ENCODE assay signal across 8 mouse cellular contexts in genomic region chr2:152830021-152830921, GRCm38 (mm10). TPM values are rescaled to one million over a fixed set of nuclear protein-coding genes. Genes with fewer than 3 reads are reported as not detected.
DNase-seq lines count a peak whose midpoint lies in the region; ATAC-seq and TF ChIP-seq lines count a peak whose summit lies in the region.

No protein-coding gene starts in this region.

- H3K79me2 ChIP-seq in C2C12 (ENCODE audit: control insufficient read depth, insufficient read depth), result peaks cover 52% of the 10 kb centered on the region

- peak overlapping the region; percentile 80 for H3K9ac ChIP-seq in kidney, embryonic 14.5 days (ENCODE audit: low read depth, low read length)

- H3K27me3 ChIP-seq in C2C12 (ENCODE audit: control insufficient read depth, insufficient read depth, insufficient read length), result no peaks in the 10 kb centered on the region
- no peaks in the 10 kb centered on the region for H3K27me3 ChIP-seq in heart, embryonic 10.5 days (ENCODE audit: insufficient read depth, poor library complexity, severe bottlenecking)
- no peaks in the 10 kb centered on the region for H3K27me3 ChIP-seq in kidney, embryonic 14.5 days (ENCODE audit: control insufficient read depth, insufficient read depth, low read length)

- H3K4me1 ChIP-seq in embryonic fibroblast, embryonic 13.5 days (ENCODE audit: control insufficient read depth, insufficient read depth, low read length), result peaks cover 11% of the 10 kb centered on the region
- peaks cover 46% of the 10 kb centered on the region for H3K4me1 ChIP-seq in heart, embryonic 10.5 days
- peaks cover 39% of the 10 kb centered on the region for H3K4me1 ChIP-seq in kidney, embryonic 14.5 days (ENCODE audit: control insufficient read depth, insufficient read depth, low read length)

- WGBS in heart, embryonic 10.5 days, result 2% methylated on average over 31 of the region's 31 CpGs
- WGBS in kidney, embryonic 14.5 days, result 2% methylated on average over 31 of the region's 31 CpGs

- peak; percentile 96 for DNase-seq in brain, adult 2 months (ENCODE audit: low read depth, low spot score)
- DNase-seq in heart, embryonic 10.5 days (ENCODE audit: low spot score), result peak; percentile 93
- DNase-seq in liver, result peak; percentile 95
- DNase-seq in monocyte, adult 2 months (ENCODE audit: low read depth in 1 of 2, low spot score in 2 of 2), result peak; percentile 73 to 79
- DNase-seq in spleen, postnatal 14 days (ENCODE audit: low spot score in 2 of 2), result peak; percentile 71 to 81

- peak overlapping the region; percentile 74 for H3K4me3 ChIP-seq in C2C12 (ENCODE audit: insufficient read depth, poor library complexity, severe bottlenecking)
- peak overlapping the region; percentile 95 for H3K4me3 ChIP-seq in embryonic fibroblast, embryonic 13.5 days (ENCODE audit: insufficient read depth, low read length)
- H3K4me3 ChIP-seq in heart, embryonic 10.5 days, result peak overlapping the region; percentile 79
- peak overlapping the region; percentile 57 for H3K4me3 ChIP-seq in kidney, embryonic 14.5 days (ENCODE audit: low read length)

- H3ac ChIP-seq in C2C12 (ENCODE audit: control insufficient read depth, insufficient read length, low read depth), result peak overlapping the region; percentile 82

- H3K36me3 ChIP-seq in C2C12 (ENCODE audit: control insufficient read depth, insufficient read depth), result peaks cover 30% of the 10 kb centered on the region
- H3K36me3 ChIP-seq in heart, embryonic 10.5 days, result peaks cover 5% of the 10 kb centered on the region; the same call in 1 of the 2 replicates
- H3K36me3 ChIP-seq in kidney, embryonic 14.5 days (ENCODE audit: control insufficient read depth, insufficient read depth, low read length), result peaks cover 18% of the 10 kb centered on the region

- peak overlapping the region; percentile 99 for H3K27ac ChIP-seq in embryonic fibroblast, embryonic 13.5 days (ENCODE audit: insufficient read depth, low read length)
- H3K27ac ChIP-seq in heart, embryonic 10.5 days, result peak overlapping the region; percentile 99
- H3K27ac ChIP-seq in kidney, embryonic 14.5 days (ENCODE audit: low read depth, low read length), result peak overlapping the region; percentile 95

- H3K9me3 ChIP-seq in heart, embryonic 10.5 days, result no peaks in the 10 kb centered on the region
- H3K9me3 ChIP-seq in kidney, embryonic 14.5 days (ENCODE audit: control insufficient read depth, low read length), result no peaks in the 10 kb centered on the region

- peaks cover 50% of the 10 kb centered on the region for H3K79me3 ChIP-seq in C2C12 (ENCODE audit: low read depth)

- peak; percentile 87 for ATAC-seq in kidney, embryonic 14.5 days (ENCODE audit: low FRiP score, low TSS enrichment)

- H3K4me2 ChIP-seq in kidney, embryonic 14.5 days (replicated peaks; ENCODE audit: low read depth, low read length), result peak overlapping the region; percentile 85

- peak; percentile 60 for TF ChIP-seq POLR2A in embryonic fibroblast, embryonic 13.5 days (IDR thresholded peaks at IDR 0.05; ENCODE audit: low read depth, low read length)

- peak; percentile 35 for TF ChIP-seq CTCF in C2C12 (IDR thresholded peaks at IDR 0.05; ENCODE audit: control insufficient read depth, insufficient read depth, insufficient read length)
- TF ChIP-seq CTCF in embryonic fibroblast, embryonic 13.5 days (IDR thresholded peaks at IDR 0.05; ENCODE audit: borderline replicate concordance, insufficient read depth, low read length), result 0 out of 2 replicates have a peak, but pooled peaks have one; percentile 9

TF ChIP-seq in C2C12, 6 proteins besides CTCF, POLR2A, EP300 and RAD21:
- TF ChIP-seq MYOD1 (IDR thresholded peaks at IDR 0.05; ENCODE audit: control insufficient read depth, insufficient read length, low read depth) (no peak), FOSL1 (IDR thresholded peaks at IDR 0.05; ENCODE audit: insufficient read depth, low read length, poor library complexity, severe bottlenecking) (no peak), CEBPB (IDR thresholded peaks at IDR 0.05; ENCODE audit: low read depth) (no peak), USF1 (IDR thresholded peaks at IDR 0.05; ENCODE audit: low read depth) (no peak), MAX (IDR thresholded peaks at IDR 0.05) (peak; percentile 47), MYOG (IDR thresholded peaks at IDR 0.05; ENCODE audit: control insufficient read depth, extremely low read depth, insufficient read length) (no peak)

RNA-seq across cellular contexts. Expression of gene Bcl2l1, which starts 1.3 kb away (rescaled TPM):
- 67.3 TPM for polyA plus RNA-seq in C2C12 (2012; fragmentation: generic; extraction: Trizol)
- polyA plus RNA-seq in embryonic fibroblast, embryonic 13.5 days (2011; ENCODE audit: insufficient read length, low read depth, missing spikeins), result 51.2 and 71.7 TPM in 2 replicates
- 72.8 and 76.2 TPM in 2 replicates for polyA plus RNA-seq in heart, embryonic 10.5 days (2016; fragmentation: Nextera tagmentation; extraction: Ambion mirVana)
- polyA plus RNA-seq in kidney, embryonic 14.5 days (2014; fragmentation: Nextera tagmentation; extraction: Ambion mirVana), result 66.9 and 96.1 TPM in 2 replicates

RNA-seq across cellular contexts. Expression of gene Tpx2, which starts 17.5 kb away (rescaled TPM):
- 54.8 TPM for polyA plus RNA-seq in C2C12 (2012; fragmentation: generic; extraction: Trizol)
- polyA plus RNA-seq in embryonic fibroblast, embryonic 13.5 days (2011; ENCODE audit: insufficient read length, low read depth, missing spikeins), result 62.3 and 82.9 TPM in 2 replicates
- 74.7 and 97.0 TPM in 2 replicates for polyA plus RNA-seq in heart, embryonic 10.5 days (2016; fragmentation: Nextera tagmentation; extraction: Ambion mirVana)
- 107 and 124 TPM in 2 replicates for polyA plus RNA-seq in kidney, embryonic 14.5 days (2014; fragmentation: Nextera tagmentation; extraction: Ambion mirVana)

Comparison
In these comparisons a context has a peak if more than half of its experiments do, and no peak if none do; other contexts are left out.
1. Peak in every context shown above with its lines: DNase-seq, ATAC-seq, H3K4me3 ChIP-seq and H3K27ac ChIP-seq.